Mouse (Mus musculus) layer of hippocampus, adult 2 months (tissue): ENCODE results near the gene Nr3c2. TPM values are rescaled to one million over a fixed set of nuclear protein-coding genes. Genes with fewer than 3 reads are reported as not detected.
A peak's percentile ranks its signal among the peaks of the same experiment; 100 is the strongest.

ENCODE experiments used
- DNase-seq, 2 experiments: peaks; one replicate each; pipeline ENCODE4 v3.0.0; 2022; ENCODE audit warnings: low spot score in 2 of 2
- H3K27ac ChIP-seq: fragments of 200-600 bp; 2 replicates; pipeline ENCODE4 v1.8.1; 2022
- H3K4me3 ChIP-seq: fragments of 200-600 bp; 2 replicates; pipeline ENCODE4 v1.8.1; 2022; ENCODE audit warnings: mild to moderate bottlenecking
- CTCF ChIP-seq: fragments of 200-600 bp; conservative IDR thresholded peaks from 2 replicates; pipeline ENCODE4 v1.8.1; 2022; ENCODE audit warnings: antibody characterized with exemption, mild to moderate bottlenecking, moderate library complexity
- total RNA-seq, 2 experiments: library from RNA; stranded (reverse); gene quantifications; 2 replicates each; pipeline ENCODE4 v1.2.3; 2021

The Nr3c2 gene
- total RNA-seq, 2 experiments from 2014 or later, result 153 to 168 TPM

GRCm38 (mm10) chr8:76987876-76988275 lies 88.6 kb downstream of the Nr3c2 start:
- DNase-seq, result no peak
- Histone ChIP-seq H3K4me3 (no peak overlapping the region), H3K27ac (no peak overlapping the region)
- TF ChIP-seq CTCF, result no peak

- TF ChIP-seq CTCF, result no peak
- no peak for DNase-seq
- H3K4me3 ChIP-seq, result no peak overlapping the region
- no peak overlapping the region for H3K27ac ChIP-seq
These were observed 99.0 kb downstream of the Nr3c2 start for GRCm38 (mm10) chr8:76998276-76998675.

- Histone ChIP-seq H3K4me3 (no peak overlapping the region), H3K27ac (no peak overlapping the region; the same call in 1 of the 2 replicates)
- no peak for TF ChIP-seq CTCF
- no peak for DNase-seq
These were observed 110.2 kb downstream of the Nr3c2 start for GRCm38 (mm10) chr8:77009425-77009824.

GRCm38 (mm10) chr8:77011985-77012384 lies 112.7 kb downstream of the Nr3c2 start:
- H3K4me3 ChIP-seq, result no peak overlapping the region
- TF ChIP-seq CTCF, result no peak
- no peak overlapping the region for H3K27ac ChIP-seq
- DNase-seq, result no peak

GRCm38 (mm10) chr8:77012641-77013040 lies 113.4 kb downstream of the Nr3c2 start:
- H3K27ac ChIP-seq, result no peak overlapping the region
- H3K4me3 ChIP-seq, result no peak overlapping the region
- no peak for DNase-seq
- no peak for TF ChIP-seq CTCF

- DNase-seq, result no peak
- Histone ChIP-seq H3K27ac (no peak overlapping the region), H3K4me3 (no peak overlapping the region)
- TF ChIP-seq CTCF, result peak; percentile 69
These were observed 117.5 kb downstream of the Nr3c2 start for GRCm38 (mm10) chr8:77016713-77017112.

- H3K4me3 ChIP-seq, result no peak overlapping the region
- no peak for TF ChIP-seq CTCF
- peak overlapping the region; percentile 9; the same call in 1 of the 2 replicates for H3K27ac ChIP-seq
- no peak for DNase-seq
These were observed 124.8 kb downstream of the Nr3c2 start for GRCm38 (mm10) chr8:77023837-77024710.

GRCm38 (mm10) chr8:77031213-77031612 lies 132.0 kb downstream of the Nr3c2 start:
- Histone ChIP-seq H3K27ac (0 out of 2 replicates have a peak overlapping the region, but pooled peaks have one; percentile 24), H3K4me3 (no peak overlapping the region)
- no peak for TF ChIP-seq CTCF
- peak in 1 of 2 experiments; percentile 18 for DNase-seq

- no peak for TF ChIP-seq CTCF
- Histone ChIP-seq H3K27ac (no peak overlapping the region), H3K4me3 (no peak overlapping the region)
- no peak for DNase-seq
These were observed 134.6 kb downstream of the Nr3c2 start for GRCm38 (mm10) chr8:77033706-77034464.

GRCm38 (mm10) chr8:77034465-77034829 lies 135.2 kb downstream of the Nr3c2 start:
- Histone ChIP-seq H3K27ac (no peak overlapping the region), H3K4me3 (no peak overlapping the region)
- DNase-seq, result no peak
- TF ChIP-seq CTCF, result no peak

GRCm38 (mm10) chr8:77041214-77041613 lies 142.0 kb downstream of the Nr3c2 start:
- Histone ChIP-seq H3K27ac (no peak overlapping the region), H3K4me3 (no peak overlapping the region)
- DNase-seq, result no peak
- TF ChIP-seq CTCF, result no peak

- no peak for TF ChIP-seq CTCF
- no peak for DNase-seq
- peak overlapping the region; percentile 19 for H3K27ac ChIP-seq
- H3K4me3 ChIP-seq, result no peak overlapping the region
These were observed 145.6 kb downstream of the Nr3c2 start for GRCm38 (mm10) chr8:77044849-77045248.

- Histone ChIP-seq H3K27ac (0 out of 2 replicates have a peak overlapping the region, but pooled peaks have one; percentile 7), H3K4me3 (no peak overlapping the region)
- TF ChIP-seq CTCF, result no peak
- DNase-seq, result no peak
These were observed 146.5 kb downstream of the Nr3c2 start for GRCm38 (mm10) chr8:77045711-77046110.
